Mouse (Mus musculus): ENCODE results near the gene Mbnl3. TPM values are rescaled to one million over a fixed set of nuclear protein-coding genes. Genes with fewer than 3 reads are reported as not detected.

Mbnl3 gene
- polyA plus RNA-seq (2015; fragmentation: Nextera tagmentation; extraction: Ambion mirVana), result 1.6 and 2.2 TPM in 2 replicates

DNA sequence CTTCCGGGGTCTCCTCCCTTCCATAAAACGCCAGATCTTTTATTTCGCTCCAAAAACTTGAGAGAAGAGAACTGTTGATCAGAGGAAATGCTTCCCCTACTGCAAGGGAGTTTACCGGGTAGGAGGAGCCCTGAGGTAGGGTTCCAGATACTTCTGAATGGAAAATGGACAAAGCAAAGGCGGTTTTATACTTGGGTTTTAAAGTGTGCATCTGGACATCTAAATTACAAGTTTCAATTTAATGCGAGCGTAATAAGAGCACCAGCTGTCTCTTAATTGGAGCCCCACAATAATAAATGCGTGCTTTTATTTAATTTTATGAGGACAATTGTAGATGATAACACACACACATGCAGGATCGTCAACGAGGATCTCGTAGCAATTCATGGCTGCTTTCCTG is at the start of gene Mbnl3:
Gene Mbnl3 (minus strand): TSS at position 101 of the 400 bp plus-strand sequence.
- no peak within 1 kb of the TSS for H3K27ac ChIP-seq (replicated peaks)
- 0 out of 2 replicates have a peak, but pooled peaks have one; percentile 9 for ATAC-seq (replicated peaks)
- H3K4me1 ChIP-seq, result peaks cover 12% of the 10 kb centered on the region
- H3K27me3 ChIP-seq, result no peaks in the 10 kb centered on the region
- no peaks in the 10 kb centered on the region for H3K9me3 ChIP-seq
- peak within 1 kb of the TSS; percentile 37; the same call in 1 of the 2 replicates for H3K9ac ChIP-seq (replicated peaks)
- WGBS, result 36% methylated on average over 11 of the region's 11 CpGs
- H3K4me3 ChIP-seq, result peak within 1 kb of the TSS; percentile 53
- H3K36me3 ChIP-seq, result no peaks in the 10 kb centered on the region
- H3K4me2 ChIP-seq (replicated peaks), result peak within 1 kb of the TSS; percentile 92

DNA sequence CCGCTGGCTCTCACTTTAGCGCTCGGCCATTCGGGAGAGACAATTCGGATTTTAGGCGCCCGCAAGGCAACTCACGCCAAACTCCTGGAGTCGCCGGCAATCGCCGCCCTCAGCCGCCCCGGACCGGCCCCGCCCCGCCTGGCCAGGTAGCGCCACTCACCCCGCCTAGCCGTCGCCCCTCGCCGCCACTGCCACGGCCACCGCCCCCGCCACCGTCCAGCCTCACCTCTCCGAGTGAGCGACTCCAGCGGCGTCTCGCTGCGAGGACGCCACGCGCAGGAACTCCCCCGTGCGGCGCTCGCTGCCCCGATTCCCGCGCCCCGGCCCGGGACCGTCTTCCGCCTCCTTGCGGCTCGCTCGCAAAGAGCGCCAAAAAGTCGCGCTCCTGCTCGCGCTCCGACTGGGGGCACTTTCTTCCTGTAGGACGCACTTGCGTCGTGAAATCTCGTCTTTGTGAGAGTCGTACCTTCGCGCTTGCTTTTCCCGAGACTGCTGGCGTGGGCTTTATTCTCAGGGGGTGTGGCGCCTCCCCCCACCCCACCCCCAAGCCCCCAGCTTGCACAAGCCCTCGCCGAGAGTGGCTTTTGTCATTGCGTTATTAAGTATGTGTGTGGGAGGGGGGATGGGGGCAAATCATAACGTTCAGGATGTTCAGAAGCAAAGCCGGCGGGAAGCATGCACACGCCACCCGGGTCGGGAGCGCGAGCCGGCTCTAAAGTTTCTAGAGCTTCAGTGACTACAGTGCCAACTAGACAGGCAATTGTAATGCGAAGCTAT is 596 bp downstream of the Mbnl3 start:
- H3K27me3 ChIP-seq, result no peaks in the 10 kb centered on the region
- peak overlapping the region; percentile 53 for H3K4me3 ChIP-seq
- 24% methylated on average over 74 of the region's 79 CpGs for WGBS
- H3K4me1 ChIP-seq, result peaks cover 12% of the 10 kb centered on the region
- peak overlapping the region; percentile 92 for H3K4me2 ChIP-seq (replicated peaks)
- no peaks in the 10 kb centered on the region for H3K36me3 ChIP-seq
- H3K9me3 ChIP-seq, result no peaks in the 10 kb centered on the region
- ATAC-seq (replicated peaks), result peak; percentile 65
- no peak overlapping the region for H3K27ac ChIP-seq (replicated peaks)
- peak overlapping the region; percentile 37; the same call in 1 of the 2 replicates for H3K9ac ChIP-seq (replicated peaks)

DNA sequence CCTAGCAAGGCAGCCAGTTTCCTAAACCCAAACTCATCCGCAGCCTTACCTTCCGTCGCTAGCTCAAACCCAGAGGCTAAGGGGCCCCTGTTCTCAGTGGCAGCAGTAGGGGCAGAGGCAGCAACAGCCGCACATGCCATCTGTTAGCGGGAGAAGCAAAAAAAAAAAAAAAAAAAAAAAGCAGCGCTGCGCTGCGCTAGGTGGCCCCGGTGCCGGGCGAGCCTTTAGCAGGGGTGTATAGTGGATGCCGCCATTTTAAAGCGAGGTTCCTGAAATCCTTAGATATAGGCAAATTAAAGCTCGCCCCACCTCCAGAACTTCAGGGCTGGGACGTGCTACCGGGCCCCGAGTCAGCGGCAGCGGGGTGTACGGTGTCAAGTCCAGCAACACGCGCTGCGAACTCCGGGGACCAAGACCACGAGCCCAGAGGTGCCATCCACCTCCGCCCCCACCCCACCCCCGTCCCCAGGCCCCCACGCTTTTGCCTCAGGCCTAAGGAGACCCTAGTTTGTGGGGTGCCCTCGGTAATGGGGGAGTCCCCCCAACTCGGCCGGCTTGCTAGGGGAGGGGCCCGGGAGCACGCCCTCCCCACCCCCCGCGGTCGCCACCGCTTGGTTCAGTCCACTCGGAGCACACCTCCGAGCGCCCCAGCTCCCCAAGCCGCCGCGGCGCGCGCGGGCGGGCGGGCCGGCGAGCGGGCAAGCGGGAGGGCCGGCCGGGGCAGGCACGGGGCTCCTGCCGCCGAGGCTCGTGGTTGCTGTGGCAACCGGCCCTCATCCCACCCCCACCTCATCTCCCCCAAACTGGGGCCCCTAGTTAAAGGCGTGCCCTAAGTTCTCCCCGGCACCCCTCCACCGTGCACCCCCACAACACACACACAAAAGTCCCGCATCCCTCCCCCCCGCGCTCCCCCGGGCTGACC is 1.4 kb downstream of the Mbnl3 start:
- ATAC-seq (replicated peaks), result peak; percentile 87
- no peaks in the 10 kb centered on the region for H3K36me3 ChIP-seq
- H3K9ac ChIP-seq (replicated peaks), result peak overlapping the region; percentile 37
- no peaks in the 10 kb centered on the region for H3K9me3 ChIP-seq
- no peak overlapping the region for H3K27ac ChIP-seq (replicated peaks)
- no peaks in the 10 kb centered on the region for H3K27me3 ChIP-seq
- H3K4me2 ChIP-seq (replicated peaks), result peak overlapping the region; percentile 92
- 30% methylated on average over 64 of the region's 67 CpGs for WGBS
- peaks cover 12% of the 10 kb centered on the region for H3K4me1 ChIP-seq
- H3K4me3 ChIP-seq, result peak overlapping the region; percentile 53

DNA sequence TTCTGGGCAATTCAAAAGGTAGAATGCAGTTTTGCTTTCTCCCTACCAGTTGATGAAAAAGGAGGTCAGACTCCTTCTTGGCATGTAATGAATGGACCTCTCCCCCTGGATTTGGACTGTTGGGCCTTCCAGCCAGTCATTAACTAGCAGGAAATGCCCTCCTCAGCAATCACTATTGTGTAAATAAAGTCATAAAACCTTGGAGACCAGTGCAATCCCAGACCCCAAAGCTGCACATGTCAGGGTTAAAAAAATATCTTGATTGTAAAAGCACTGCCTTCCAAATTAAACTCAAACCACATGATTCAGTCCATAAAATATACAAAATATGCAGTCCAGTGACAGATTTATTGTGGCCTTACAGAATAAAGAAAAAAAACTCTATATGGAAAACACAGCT is 9.3 kb downstream of the Mbnl3 start:
- ATAC-seq (replicated peaks), result no peak

DNA sequence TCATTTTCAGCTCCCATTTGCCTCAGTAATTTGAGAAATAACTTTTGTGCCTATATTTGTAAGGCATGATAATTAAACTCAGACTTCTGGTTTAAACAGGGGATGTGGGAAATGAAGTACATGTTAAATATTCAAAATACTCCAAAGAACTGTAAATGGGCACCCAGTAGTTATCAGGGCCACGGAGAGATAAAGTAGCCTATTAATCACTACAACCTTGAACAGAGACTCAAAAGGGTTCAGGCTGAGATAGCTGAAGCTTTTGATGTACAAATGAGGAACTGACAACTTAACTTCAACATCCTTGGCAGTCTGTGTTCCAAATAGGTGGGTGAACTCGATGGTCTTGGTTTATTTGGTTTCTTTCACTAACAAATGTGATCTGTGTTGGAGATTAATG is 34.4 kb downstream of the Mbnl3 start:
- WGBS, result 48% methylated on average over 2 of the region's 2 CpGs
- Histone ChIP-seq H3K4me3 (no peak overlapping the region), H3K9ac (replicated peaks) (no peak overlapping the region), H3K36me3 (no peaks in the 10 kb centered on the region), H3K27ac (replicated peaks) (no peak overlapping the region), H3K4me2 (replicated peaks) (no peak overlapping the region), H3K4me1 (no peaks in the 10 kb centered on the region), H3K9me3 (no peaks in the 10 kb centered on the region), H3K27me3 (no peaks in the 10 kb centered on the region)
- no peak for ATAC-seq (replicated peaks)

More for the DNA sequence above, 9.3 kb downstream of the Mbnl3 start:
- Histone ChIP-seq H3K4me1 (no peaks in the 10 kb centered on the region), H3K27me3 (no peaks in the 10 kb centered on the region), H3K9me3 (no peaks in the 10 kb centered on the region), H3K27ac (replicated peaks) (no peak overlapping the region), H3K4me3 (no peak overlapping the region), H3K4me2 (replicated peaks) (no peak overlapping the region), H3K9ac (replicated peaks) (no peak overlapping the region), H3K36me3 (no peaks in the 10 kb centered on the region)

DNA sequence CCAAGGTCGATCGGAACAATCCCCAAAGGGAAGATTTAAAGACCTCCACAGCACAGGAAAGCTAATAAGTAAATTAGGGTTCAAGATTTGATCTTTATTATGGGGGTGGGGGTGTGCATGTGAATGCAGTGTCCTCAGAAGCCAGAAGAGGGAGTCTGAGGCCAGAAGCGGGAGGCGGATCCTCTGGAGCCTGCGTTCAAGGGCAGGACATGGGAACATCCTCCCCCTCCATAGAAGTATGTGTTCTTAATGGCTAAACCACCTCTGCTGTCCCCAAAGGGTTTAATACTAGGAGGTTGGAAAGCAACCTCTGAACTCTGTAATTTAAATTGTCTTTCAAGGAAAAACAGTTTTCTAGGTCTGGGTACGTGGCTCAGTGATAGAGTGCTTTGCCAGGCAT is 34.9 kb downstream of the Mbnl3 start:
- Histone ChIP-seq H3K4me2 (replicated peaks) (no peak overlapping the region), H3K27me3 (no peaks in the 10 kb centered on the region), H3K4me3 (no peak overlapping the region), H3K4me1 (no peaks in the 10 kb centered on the region), H3K9me3 (no peaks in the 10 kb centered on the region), H3K36me3 (no peaks in the 10 kb centered on the region), H3K9ac (replicated peaks) (no peak overlapping the region), H3K27ac (replicated peaks) (no peak overlapping the region)
- no peak for ATAC-seq (replicated peaks)
- WGBS, result 69% methylated on average over 6 of the region's 6 CpGs

DNA sequence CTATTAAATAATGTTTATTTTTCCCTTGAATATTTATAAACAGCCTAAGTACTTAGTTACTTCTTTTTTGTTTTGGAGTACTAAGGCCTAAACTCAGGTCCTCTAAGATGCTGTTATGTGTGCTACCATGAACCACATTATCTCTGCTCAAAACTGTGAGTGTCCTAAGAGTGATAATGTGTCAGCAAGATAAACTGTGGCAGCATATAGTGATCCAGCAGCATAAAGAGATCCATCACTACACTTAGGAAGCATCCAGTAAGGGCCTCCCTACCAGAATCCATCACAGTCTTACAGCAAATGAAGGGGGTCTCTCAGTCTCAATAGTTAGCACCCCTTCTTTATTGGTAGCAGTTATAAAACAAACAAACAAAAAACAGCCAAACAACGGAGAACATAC is 35.9 kb downstream of the Mbnl3 start:
- H3K27me3 ChIP-seq, result no peaks in the 10 kb centered on the region
- H3K9ac ChIP-seq (replicated peaks), result no peak overlapping the region
- WGBS, result 91% methylated on average over 1 of the region's 1 CpGs
- H3K36me3 ChIP-seq, result no peaks in the 10 kb centered on the region
- H3K9me3 ChIP-seq, result no peaks in the 10 kb centered on the region
- no peak overlapping the region for H3K27ac ChIP-seq (replicated peaks)
- H3K4me2 ChIP-seq (replicated peaks), result no peak overlapping the region
- no peak for ATAC-seq (replicated peaks)
- no peaks in the 10 kb centered on the region for H3K4me1 ChIP-seq
- H3K4me3 ChIP-seq, result no peak overlapping the region

DNA sequence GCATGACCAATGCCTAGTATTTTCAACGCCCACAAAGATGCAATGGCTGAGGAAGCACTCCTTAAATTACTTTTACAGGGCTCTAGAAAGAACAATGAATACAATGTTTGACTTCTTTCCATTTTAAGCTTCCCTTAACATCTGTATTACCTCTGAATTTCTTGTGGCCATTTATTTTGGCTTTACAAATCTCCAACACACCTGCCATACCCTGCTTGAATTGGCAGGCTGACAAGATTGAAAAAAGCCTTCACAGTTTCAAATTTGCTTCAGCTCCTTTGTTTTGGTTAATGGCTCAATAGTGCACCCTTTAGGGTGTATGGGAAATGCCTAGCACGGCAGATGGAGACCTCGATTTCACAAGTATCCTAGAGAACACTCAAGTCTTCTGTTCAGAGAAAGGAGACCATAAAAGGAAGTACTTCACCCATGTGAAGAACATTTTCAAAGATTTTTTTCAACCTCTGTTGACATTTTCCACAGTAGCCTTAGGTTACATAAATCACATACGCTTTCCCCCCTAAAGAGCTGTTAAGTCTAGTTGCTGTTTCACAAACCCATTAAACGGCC is 36.8 kb downstream of the Mbnl3 start:
- Histone ChIP-seq H3K4me1 (no peaks in the 10 kb centered on the region), H3K9me3 (no peaks in the 10 kb centered on the region), H3K36me3 (no peaks in the 10 kb centered on the region), H3K9ac (replicated peaks) (no peak overlapping the region), H3K4me2 (replicated peaks) (no peak overlapping the region), H3K4me3 (no peak overlapping the region), H3K27ac (replicated peaks) (no peak overlapping the region), H3K27me3 (no peaks in the 10 kb centered on the region)
- no peak for ATAC-seq (replicated peaks)
- 63% methylated on average over 5 of the region's 5 CpGs for WGBS

DNA sequence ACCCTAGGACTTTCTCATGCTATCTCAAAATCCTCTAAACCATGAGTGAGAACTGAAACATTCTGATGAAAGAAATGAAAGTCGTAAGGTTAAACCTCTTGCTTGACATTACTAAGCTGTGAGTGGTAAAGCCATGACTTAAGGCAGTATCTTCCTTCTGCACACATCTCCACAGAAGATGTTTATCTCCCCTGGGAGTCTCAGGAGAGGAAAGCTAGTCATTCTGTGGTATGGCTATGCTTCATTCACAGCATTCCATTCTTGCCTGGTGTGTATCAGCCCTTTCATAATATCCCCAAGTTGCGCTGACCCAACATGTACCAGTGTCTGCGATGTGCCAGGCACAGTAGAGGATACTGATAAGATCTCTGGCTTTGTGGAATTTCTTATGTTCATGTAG is 38.4 kb downstream of the Mbnl3 start:
- WGBS, result 95% methylated on average over 3 of the region's 3 CpGs
- no peak for ATAC-seq (replicated peaks)
- H3K4me1 ChIP-seq, result no peaks in the 10 kb centered on the region

DNA sequence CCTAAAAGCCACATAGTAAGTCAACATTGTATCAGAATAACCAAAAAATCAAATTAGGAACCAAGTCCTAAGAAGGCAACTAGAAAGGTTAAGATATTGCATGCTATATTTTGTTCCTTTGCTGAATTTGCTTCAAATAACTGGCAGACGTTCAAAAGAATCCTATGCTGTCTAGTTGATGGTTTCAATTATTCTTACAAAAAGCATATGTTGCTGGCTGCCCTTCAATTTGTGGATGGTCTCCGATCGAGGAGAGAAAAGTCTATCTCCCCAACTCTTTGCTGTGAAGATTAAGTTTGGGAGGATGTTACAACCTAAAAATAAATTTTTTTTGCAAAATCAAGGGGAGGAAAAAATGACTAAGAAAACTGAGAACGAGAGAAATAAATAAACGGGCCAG is 41.6 kb downstream of the Mbnl3 start:
- no peaks in the 10 kb centered on the region for H3K36me3 ChIP-seq
- no peaks in the 10 kb centered on the region for H3K4me1 ChIP-seq
- H3K9me3 ChIP-seq, result no peaks in the 10 kb centered on the region
- no peak overlapping the region for H3K4me3 ChIP-seq
- ATAC-seq (replicated peaks), result no peak
- H3K27ac ChIP-seq (replicated peaks), result no peak overlapping the region
- 76% methylated on average over 5 of the region's 5 CpGs for WGBS
- no peak overlapping the region for H3K4me2 ChIP-seq (replicated peaks)
- no peaks in the 10 kb centered on the region for H3K27me3 ChIP-seq
- no peak overlapping the region for H3K9ac ChIP-seq (replicated peaks)

More for the DNA sequence above, 38.4 kb downstream of the Mbnl3 start:
- no peaks in the 10 kb centered on the region for H3K36me3 ChIP-seq
- H3K27me3 ChIP-seq, result no peaks in the 10 kb centered on the region
- H3K9me3 ChIP-seq, result no peaks in the 10 kb centered on the region
- no peak overlapping the region for H3K4me2 ChIP-seq (replicated peaks)
- no peak overlapping the region for H3K4me3 ChIP-seq
- no peak overlapping the region for H3K27ac ChIP-seq (replicated peaks)
- no peak overlapping the region for H3K9ac ChIP-seq (replicated peaks)

DNA sequence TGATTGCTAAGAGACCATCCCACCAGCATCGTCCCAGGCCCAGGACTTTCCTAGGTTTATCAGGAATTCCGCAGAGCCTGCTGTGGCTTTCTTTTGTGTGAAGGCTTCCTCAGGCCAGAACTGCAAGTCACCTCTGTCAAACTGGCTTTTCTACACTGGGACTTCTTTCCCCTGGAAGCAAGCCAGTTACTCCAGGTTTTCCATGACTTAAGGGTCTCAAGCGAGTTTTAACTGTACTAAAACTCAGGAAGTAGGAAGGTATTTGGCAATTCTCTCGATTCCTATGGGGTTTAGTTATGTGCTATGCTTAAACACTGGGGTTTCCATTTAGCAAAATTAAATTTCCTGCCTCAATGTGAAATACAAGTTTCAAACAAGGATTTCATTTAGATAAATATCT is 57.9 kb downstream of the Mbnl3 start:
- Histone ChIP-seq H3K9ac (replicated peaks) (no peak overlapping the region), H3K9me3 (no peaks in the 10 kb centered on the region), H3K4me2 (replicated peaks) (no peak overlapping the region), H3K4me1 (no peaks in the 10 kb centered on the region), H3K27me3 (no peaks in the 10 kb centered on the region), H3K4me3 (no peak overlapping the region), H3K36me3 (no peaks in the 10 kb centered on the region), H3K27ac (replicated peaks) (no peak overlapping the region)
- WGBS, result 60% methylated on average over 4 of the region's 4 CpGs
- ATAC-seq (replicated peaks), result no peak

DNA sequence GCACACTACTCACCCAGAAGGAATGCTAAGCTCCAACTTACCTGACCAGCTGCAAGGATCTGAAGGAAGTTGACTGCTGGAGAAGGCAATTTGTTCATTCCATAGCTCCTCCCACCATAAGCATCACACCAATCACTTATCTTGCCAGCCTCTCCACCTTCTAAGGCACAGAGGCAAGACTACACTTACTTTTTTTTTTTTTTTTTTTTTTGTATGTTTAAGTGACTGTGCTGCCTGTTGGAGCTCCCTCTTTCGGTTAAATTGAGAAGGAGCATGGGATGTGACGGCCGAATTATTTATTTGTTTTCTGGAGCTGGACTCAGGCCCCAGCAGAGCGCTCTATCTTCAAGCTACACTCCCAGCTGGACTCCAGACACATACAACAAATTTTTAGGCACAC is 60.0 kb downstream of the Mbnl3 start:
- H3K27ac ChIP-seq (replicated peaks), result no peak overlapping the region
- H3K9ac ChIP-seq (replicated peaks), result no peak overlapping the region
- no peaks in the 10 kb centered on the region for H3K36me3 ChIP-seq
- H3K27me3 ChIP-seq, result no peaks in the 10 kb centered on the region
- no peak overlapping the region for H3K4me2 ChIP-seq (replicated peaks)
- no peak for ATAC-seq (replicated peaks)
- no peaks in the 10 kb centered on the region for H3K9me3 ChIP-seq
- WGBS, result 45% methylated on average over 4 of the region's 4 CpGs
- H3K4me3 ChIP-seq, result no peak overlapping the region
- H3K4me1 ChIP-seq, result no peaks in the 10 kb centered on the region
